In genomic region chr2:76430539-76430938, GRCm38 (mm10) we compare ENCODE assay signal across 24 mouse cellular contexts. TPM values are rescaled to one million over a fixed set of nuclear protein-coding genes. Genes with fewer than 3 reads are reported as not detected.
DNase-seq lines count a peak whose midpoint lies in the region; ATAC-seq lines count a peak whose summit lies in the region.
"Had no signal": no experiment of that assay in that cellular context is flagged by ENCODE, and none has a peak within 500 bp of the region (broad histone marks: within the 10 kb centered on the region; RNA-seq: fewer than 3 reads in every experiment).

No protein-coding gene starts in this region.

- H3K9ac ChIP-seq in forebrain, embryonic 15.5 days (replicated peaks): no peak overlapping the region
- no peak overlapping the region for H3K9ac ChIP-seq in forebrain, embryonic 11.5 days (ENCODE audit: low read length)
- H3K9ac ChIP-seq: embryonic facial prominence, embryonic 12.5 days; hindbrain, embryonic 12.5 days had no signal

- 46% methylated on average over 3 of the region's 3 CpGs for WGBS in forebrain, embryonic 15.5 days
- WGBS in forebrain, embryonic 11.5 days: 82% methylated on average over 3 of the region's 3 CpGs
- 91% methylated on average over 3 of the region's 3 CpGs for WGBS in midbrain, embryonic 10.5 days

- peak; percentile 96 for ATAC-seq in forebrain, embryonic 15.5 days (replicated peaks)
- no peak for ATAC-seq in forebrain, embryonic 11.5 days (replicated peaks; ENCODE audit: low FRiP score)
- ATAC-seq: activated CD4-positive, CD25-positive, alpha-beta regulatory T cell, adult 4 months; hindbrain, embryonic 16.5 days; inflammation-experienced regulatory T-cells, adult 6 months; intestine, postnatal 0 days; Patski had no signal

- H3K4me2 ChIP-seq in forebrain, embryonic 15.5 days (replicated peaks): no peak overlapping the region
- no peak overlapping the region for H3K4me2 ChIP-seq in forebrain, embryonic 11.5 days (ENCODE audit: low read depth, low read length, severe bottlenecking)
- H3K4me2 ChIP-seq: embryonic facial prominence, embryonic 12.5 days; hindbrain, embryonic 12.5 days had no signal

- peaks cover 10% of the 10 kb centered on the region for H3K4me1 ChIP-seq in forebrain, embryonic 15.5 days
- H3K4me1 ChIP-seq in forebrain, embryonic 11.5 days (replicated peaks; ENCODE audit: control insufficient read depth, insufficient read depth, low read length): no peaks in the 10 kb centered on the region
- no peaks in the 10 kb centered on the region for H3K4me1 ChIP-seq in midbrain, embryonic 10.5 days
- H3K4me1 ChIP-seq: heart, embryonic 10.5 days had no signal

- 0 out of 2 replicates have a peak overlapping the region, but pooled peaks have one; percentile 20 for H3K27ac ChIP-seq in forebrain, embryonic 15.5 days (replicated peaks)
- H3K27ac ChIP-seq in forebrain, embryonic 11.5 days (ENCODE audit: low read depth, low read length): no peak overlapping the region
- no peak overlapping the region for H3K27ac ChIP-seq in midbrain, embryonic 10.5 days (replicated peaks)
- H3K27ac ChIP-seq: embryonic facial prominence, embryonic 12.5 days; gastrocnemius, adult 2 months; heart, embryonic 10.5 days; hindbrain, embryonic 12.5 days had no signal

- H3K36me3 ChIP-seq in forebrain, embryonic 15.5 days: no peaks in the 10 kb centered on the region
- no peaks in the 10 kb centered on the region for H3K36me3 ChIP-seq in forebrain, embryonic 11.5 days (ENCODE audit: control insufficient read depth, insufficient read depth, low read length)
- no peaks in the 10 kb centered on the region for H3K36me3 ChIP-seq in midbrain, embryonic 10.5 days
- H3K36me3 ChIP-seq: embryonic facial prominence, embryonic 12.5 days; heart, embryonic 10.5 days; hindbrain, embryonic 12.5 days had no signal

- no peak overlapping the region for H3K4me3 ChIP-seq in forebrain, embryonic 15.5 days
- H3K4me3 ChIP-seq in forebrain, embryonic 11.5 days (ENCODE audit: low read depth, low read length): no peak overlapping the region
- H3K4me3 ChIP-seq in midbrain, embryonic 10.5 days: no peak overlapping the region
- H3K4me3 ChIP-seq: embryonic facial prominence, embryonic 12.5 days; gastrocnemius, adult 2 months; heart, embryonic 10.5 days; hindbrain, embryonic 12.5 days had no signal

- H3K9me3 ChIP-seq in forebrain, embryonic 15.5 days: no peaks in the 10 kb centered on the region
- H3K9me3 ChIP-seq in forebrain, embryonic 11.5 days (ENCODE audit: control insufficient read depth, low read length): no peaks in the 10 kb centered on the region
- H3K9me3 ChIP-seq in midbrain, embryonic 10.5 days (replicated peaks): no peaks in the 10 kb centered on the region
- H3K9me3 ChIP-seq: embryonic facial prominence, embryonic 12.5 days; heart, embryonic 10.5 days; hindbrain, embryonic 12.5 days had no signal

- DNase-seq in forebrain, embryonic 11.5 days (ENCODE audit: low spot score): no peak
- DNase-seq in layer of hippocampus, adult 9-10 months (ENCODE audit: low spot score): peak; percentile 31
- DNase-seq in layer of hippocampus, postnatal 36 days: no peak
- DNase-seq in brain, embryonic 18.5 days (ENCODE audit: low read depth, low spot score): peak; percentile 57
- no peak for DNase-seq in midbrain, embryonic 10.5 days (ENCODE audit: low spot score)
- DNase-seq: adrenal gland, postnatal 14 days; cerebellum, adult 11 months; cerebellum, adult 9-10 months; cerebellum, postnatal 25 days; gastrocnemius, adult 2 months; gastrocnemius, postnatal 25 days; heart, postnatal 10 days; heart, postnatal 4 days had no signal

- no peaks in the 10 kb centered on the region for H3K27me3 ChIP-seq in forebrain, embryonic 15.5 days
- no peaks in the 10 kb centered on the region for H3K27me3 ChIP-seq in forebrain, embryonic 11.5 days (ENCODE audit: control insufficient read depth, insufficient read depth, low read length)
- H3K27me3 ChIP-seq in midbrain, embryonic 10.5 days (ENCODE audit: low read depth, poor library complexity, severe bottlenecking): peaks cover 22% of the 10 kb centered on the region
- H3K27me3 ChIP-seq: CH12.LX; embryonic facial prominence, embryonic 12.5 days; hindbrain, embryonic 12.5 days; Patski had no signal

RNA-seq across cellular contexts. Expression of gene Osbpl6, which starts 24.2 kb away (rescaled TPM):
- polyA plus RNA-seq in forebrain, embryonic 15.5 days (2015; fragmentation: Nextera tagmentation; extraction: Ambion mirVana): 19.4 and 24.6 TPM in 2 replicates
- polyA plus RNA-seq in forebrain, embryonic 11.5 days (2014; fragmentation: Nextera tagmentation; extraction: Ambion mirVana): 10.5 and 13.8 TPM in 2 replicates
- 10 to 100 TPM; 65.8 to 74.5 TPM for total RNA-seq in layer of hippocampus, postnatal 36 days (2021)
- 10.8 and 11.0 TPM in 2 replicates for polyA plus RNA-seq in midbrain, embryonic 10.5 days (2016; fragmentation: Nextera tagmentation; extraction: Ambion mirVana)
- total RNA-seq: granulocyte monocyte progenitor cell, adult 5-6 weeks had no signal
- polyA plus RNA-seq: activated CD4-positive, CD25-positive, alpha-beta regulatory T cell, adult 4 months had no signal

Comparison
In these comparisons a context has a peak if more than half of its experiments do, and no peak if none do; other contexts are left out.
1. DNase-seq: peak in layer of hippocampus, adult 9-10 months (single experiment) and brain, embryonic 18.5 days (single experiment); none in forebrain, embryonic 11.5 days (single experiment), layer of hippocampus, postnatal 36 days (0 of 2) and midbrain, embryonic 10.5 days (single experiment).